Mouse (Mus musculus) bone marrow macrophage, adult 2 months (primary cell): ENCODE measurements at regions not wholly inside any gene's neighbourhood (a gene's known extent, or its start where the extent isn't known, plus 50 kb on each side); places are given as distances from the start of the nearest gene placed in this dataset.

ENCODE experiments used
- CTCF ChIP-seq: IDR thresholded peaks from 2 replicates; pipeline ENCODE4 v1.5.1; 2012; ENCODE audit warnings: low read depth, mild to moderate bottlenecking, low read length, moderate library complexity
- POLR2A ChIP-seq: IDR thresholded peaks from 2 replicates; pipeline ENCODE4 v1.6.1; 2012; ENCODE audit warnings: mild to moderate bottlenecking, low read depth, low read length, borderline replicate concordance

GRCm38 (mm10) chr7:39841988-39842387, 324.4 kb downstream of the Zfp619 start:
- TF ChIP-seq CTCF: no peak
- no peak for TF ChIP-seq POLR2A
